Mouse (Mus musculus) heart, adult 8-10 months (tissue): ENCODE measurements at regions not wholly inside any gene's neighbourhood (a gene's known extent, or its start where the extent isn't known, plus 50 kb on each side); places are given as distances from the start of the nearest gene placed in this dataset.
A peak's percentile ranks its signal among the peaks of the same experiment; 100 is the strongest.

ENCODE experiments used
- DNase-seq: peaks from one replicate; pipeline ENCODE4 v3.0.0; 2022; ENCODE audit warnings: low spot score

- no peak for DNase-seq
Measured at GRCm38 (mm10) chr9:40617676-40618062, 52.7 kb upstream of the Gm21915 start.

DNA sequence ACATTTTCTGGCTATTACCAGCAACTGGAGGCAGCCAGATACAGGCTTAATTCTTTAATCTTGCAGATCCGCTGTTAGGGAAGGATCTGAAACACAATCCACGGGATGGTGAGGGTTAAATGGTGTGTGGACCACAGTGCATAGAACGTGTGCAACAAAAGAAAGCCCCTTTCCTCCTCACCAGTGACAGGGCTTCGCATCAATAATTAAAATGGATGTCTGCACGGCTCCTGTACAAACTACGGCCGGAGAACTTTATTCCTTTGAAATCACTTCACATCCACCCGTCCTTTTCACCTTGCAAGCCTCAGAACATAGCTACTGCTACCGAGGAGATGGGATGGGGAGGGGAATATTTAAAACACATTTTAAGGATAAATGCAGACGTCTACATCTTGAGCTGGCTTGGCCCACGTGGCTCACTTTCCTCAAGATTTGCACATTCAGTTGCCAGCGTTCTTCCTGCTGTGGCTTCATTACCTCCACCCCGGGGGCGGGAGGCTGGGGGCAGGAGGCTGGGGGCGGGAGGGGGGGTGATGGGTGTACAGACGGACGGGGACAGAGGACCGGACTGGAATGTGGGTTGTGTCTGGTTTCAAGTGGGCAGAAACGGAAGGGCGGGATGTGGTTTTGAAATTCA lies 53.3 kb upstream of the Gm21915 start:
- DNase-seq: no peak

- DNase-seq: peak; percentile 70
Measured at GRCm38 (mm10) chr9:40616426-40617035, 53.9 kb upstream of the Gm21915 start.

DNA sequence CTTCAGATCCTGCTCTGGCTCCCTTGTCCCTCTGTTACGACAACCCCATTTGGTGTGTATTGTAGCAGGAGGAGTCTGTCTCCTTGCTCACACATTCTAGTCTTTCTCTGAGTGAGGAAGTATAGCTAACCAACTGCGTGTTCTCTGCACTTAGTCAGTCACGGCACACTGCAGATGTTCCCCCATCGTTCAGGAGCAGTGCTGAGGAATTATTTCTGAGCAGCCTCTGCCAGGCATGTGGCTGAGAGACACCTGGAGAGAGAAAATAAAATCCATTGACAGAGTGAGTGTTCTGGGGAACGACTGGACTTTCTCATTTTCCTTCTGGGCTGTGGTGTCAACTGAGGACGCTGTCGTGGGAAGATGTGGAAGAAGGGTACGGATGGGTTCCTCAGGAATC lies 54.5 kb upstream of the Gm21915 start:
- no peak for DNase-seq

DNA sequence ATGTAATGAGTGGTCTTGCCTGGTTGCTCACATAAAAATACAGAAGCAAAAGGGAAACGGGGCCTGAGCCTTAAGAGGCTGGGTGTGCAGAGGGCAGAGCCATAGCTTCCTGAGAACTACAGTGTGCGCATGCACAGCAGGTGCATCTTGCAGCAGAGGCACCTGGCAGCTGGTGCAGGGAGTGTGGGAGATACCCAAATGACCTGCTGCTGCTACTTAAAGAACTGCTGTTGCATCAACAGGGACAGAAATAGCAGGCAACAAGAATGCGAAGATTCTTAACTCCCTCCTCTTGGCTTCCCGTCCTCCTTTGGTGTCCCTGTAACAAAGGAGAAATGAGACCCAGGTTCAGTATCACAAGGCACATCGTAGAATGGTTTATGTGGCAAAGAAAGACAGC lies 56.3 kb upstream of the Gm21915 start:
- DNase-seq: no peak

- no peak for DNase-seq
Measured at GRCm38 (mm10) chr9:40613182-40613581, 57.2 kb upstream of the Gm21915 start.

- DNase-seq: no peak
Measured at GRCm38 (mm10) chr9:40612755-40613154, 57.7 kb upstream of the Gm21915 start.

DNA sequence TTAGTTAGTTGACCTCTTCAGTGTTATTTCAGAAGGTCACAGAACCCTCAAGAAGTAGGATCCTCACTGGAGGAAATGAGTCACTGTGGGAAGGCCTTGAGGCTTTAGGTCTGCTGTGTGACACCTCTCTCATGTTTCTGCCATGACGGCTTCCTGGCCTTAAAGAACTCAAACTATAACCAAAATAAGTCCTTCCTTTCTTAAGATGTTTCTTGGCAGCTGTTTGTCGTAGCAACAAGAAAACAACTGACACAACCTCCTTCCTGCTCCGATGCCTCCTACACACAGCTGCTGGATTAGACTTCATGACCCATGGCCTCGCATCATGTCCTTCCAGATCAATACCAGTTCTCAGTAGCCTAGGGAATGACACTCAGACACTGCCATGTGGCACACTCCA lies 58.1 kb upstream of the Gm21915 start:
- DNase-seq: no peak

GRCm38 (mm10) chr9:40611626-40612025 lies 58.8 kb upstream of the Gm21915 start:
- no peak for DNase-seq

DNA sequence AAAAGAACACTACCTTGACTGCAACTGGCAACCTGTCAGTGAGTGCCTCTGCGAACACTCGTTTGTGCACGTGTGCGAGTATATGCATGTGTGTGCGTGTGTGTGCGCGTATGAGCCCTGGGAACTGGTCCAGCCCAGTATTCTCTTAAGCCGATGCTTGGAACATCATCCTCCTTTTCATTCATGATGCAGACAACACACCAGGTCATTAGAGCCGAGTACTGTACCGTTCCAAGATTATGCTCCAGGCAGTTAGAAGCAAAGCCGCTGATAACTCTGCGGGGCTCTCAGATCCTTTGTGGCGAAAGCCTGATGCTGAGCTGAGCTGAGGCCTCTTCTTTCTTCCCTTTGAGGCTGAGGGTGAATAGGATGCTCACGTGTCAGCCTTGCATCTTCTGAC lies 61.8 kb upstream of the Gm21915 start:
- DNase-seq: no peak

- no peak for DNase-seq
Measured at GRCm38 (mm10) chr9:40607941-40608340, 62.5 kb upstream of the Gm21915 start.

DNA sequence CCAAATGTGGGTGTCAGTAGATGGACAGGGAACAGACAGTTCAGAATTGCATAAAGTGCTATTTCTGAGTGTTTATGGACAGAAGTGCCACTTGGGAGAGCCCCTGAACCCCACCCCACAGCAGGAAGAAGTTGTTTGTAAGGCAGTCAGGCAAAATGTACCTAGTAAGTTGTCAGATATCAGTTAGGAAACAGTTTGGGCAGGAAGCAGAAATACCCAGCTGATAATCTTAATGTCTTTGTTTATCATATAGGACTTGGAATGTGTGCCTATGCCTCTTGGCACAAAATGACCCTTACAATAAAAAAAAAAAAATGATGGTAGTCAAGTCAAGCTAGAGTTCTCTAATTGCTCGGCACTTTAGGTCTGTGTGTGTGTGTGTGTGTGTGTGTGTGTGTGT lies 66.9 kb upstream of the Gm21915 start:
- DNase-seq: no peak

DNA sequence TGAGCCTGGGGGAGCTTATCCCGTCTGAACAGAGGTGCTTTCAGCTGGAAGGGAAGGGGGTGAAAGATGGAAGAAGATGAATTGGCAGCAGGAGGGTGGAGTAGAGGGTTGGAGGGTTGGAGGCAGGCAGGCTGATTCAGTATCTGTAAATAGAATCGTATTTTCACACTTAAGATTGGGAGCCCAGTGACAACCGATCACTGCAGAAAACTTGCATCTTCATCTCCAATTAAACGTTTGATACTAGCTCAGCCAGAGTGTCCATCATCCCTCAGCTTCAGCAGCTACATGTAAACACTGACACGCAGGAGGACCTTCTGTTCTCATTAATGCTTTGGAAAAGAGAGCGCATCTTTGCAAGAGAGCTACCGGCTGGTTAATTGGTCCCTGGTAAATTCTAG lies 67.2 kb upstream of the Gramd1b start:
- DNase-seq: no peak

GRCm38 (mm10) chr9:40587421-40587820 lies 56.2 kb upstream of the Gramd1b start:
- no peak for DNase-seq

DNA sequence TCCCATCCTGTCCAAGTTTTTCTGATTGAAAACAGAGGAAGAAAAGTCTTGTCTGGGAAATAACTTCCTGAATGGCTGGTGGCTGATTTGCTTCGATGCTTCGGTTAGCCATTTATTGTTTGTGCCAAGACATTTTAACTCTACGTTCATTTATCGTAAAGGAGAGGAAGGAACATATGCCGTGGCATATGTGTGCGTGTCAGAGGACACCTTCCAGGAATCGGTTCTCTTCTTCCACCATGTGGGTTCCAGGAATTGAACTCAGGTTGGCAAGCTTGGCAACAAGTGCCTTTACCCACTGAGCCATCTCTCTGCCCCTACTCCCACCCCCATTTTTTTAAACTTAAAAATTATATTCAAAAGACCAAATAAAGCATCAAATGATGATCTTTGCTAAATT lies 55.4 kb upstream of the Gramd1b start:
- no peak for DNase-seq

- peak; percentile 64 for DNase-seq
Measured at GRCm38 (mm10) chr9:40583554-40583953, 52.4 kb upstream of the Gramd1b start.

- peak; percentile 19 for DNase-seq
Measured at GRCm38 (mm10) chr9:40581854-40582253, 50.7 kb upstream of the Gramd1b start.
